Mouse (Mus musculus) intestine, embryonic 15.5 days (tissue): ENCODE measurements around the gene Matk. TPM values are rescaled to one million over a fixed set of nuclear protein-coding genes. Genes with fewer than 3 reads are reported as not detected.

Experiments
- ATAC-seq: fragments of 200-750 bp; cut with Nextera tagmentation; 2 replicates; pipeline ENCODE4 v1.8.0; 2017; ENCODE audit warnings: moderate TSS enrichment, moderate library complexity
- H3K27ac ChIP-seq: fragments of 300-500 bp; sonication (generic); 2 replicates; pipeline ENCODE4 v1.5.1; 2015; ENCODE audit warnings: mild to moderate bottlenecking, inconsistent platforms
- H3K27me3 ChIP-seq: fragments of 300-500 bp; sonication (generic); replicated peaks from 2 replicates; pipeline ENCODE4 v1.6.1; 2015; ENCODE audit warnings: inconsistent platforms
- H3K36me3 ChIP-seq: fragments of 300-500 bp; sonication (generic); 2 replicates; pipeline ENCODE4 v1.6.1; 2015; ENCODE audit warnings: inconsistent platforms
- H3K4me1 ChIP-seq: fragments of 300-500 bp; sonication (generic); replicated peaks from 2 replicates; pipeline ENCODE4 v1.6.1; 2015; ENCODE audit warnings: inconsistent platforms
- H3K4me2 ChIP-seq: fragments of 300-500 bp; sonication (generic); replicated peaks from 2 replicates; pipeline ENCODE4 v1.6.1; 2015; ENCODE audit warnings: mild to moderate bottlenecking, inconsistent platforms
- H3K4me3 ChIP-seq: fragments of 300-500 bp; sonication (generic); replicated peaks from 2 replicates; pipeline ENCODE4 v1.5.1; 2015; ENCODE audit warnings: inconsistent platforms
- H3K9ac ChIP-seq: fragments of 300-500 bp; sonication (generic); 2 replicates; pipeline ENCODE4 v1.6.1; 2015; ENCODE audit warnings: inconsistent platforms
- H3K9me3 ChIP-seq: fragments of 300-500 bp; sonication (generic); 2 replicates; pipeline ENCODE4 v1.6.1; 2016; ENCODE audit warnings: inconsistent platforms
- WGBS: fragments of 180-500 bp; shearing (Covaris S2); methylation state at CpG from one replicate; pipeline ENCODE4 v1.1.7; 2015; 5-methylcytosine and 5-hydroxymethylcytosine counted together
- polyA plus RNA-seq: library from polyadenylated mRNA; unstranded; fragments of >200 nt; fragmentation: Nextera tagmentation; extraction: Ambion mirVana; gene quantifications from 2 replicates; pipeline ENCODE4 v1.2.1, GENCODE M21; 2015

Gene Matk
- polyA plus RNA-seq, 1 experiment from 2014 or later, result 2.2 TPM

DNA sequence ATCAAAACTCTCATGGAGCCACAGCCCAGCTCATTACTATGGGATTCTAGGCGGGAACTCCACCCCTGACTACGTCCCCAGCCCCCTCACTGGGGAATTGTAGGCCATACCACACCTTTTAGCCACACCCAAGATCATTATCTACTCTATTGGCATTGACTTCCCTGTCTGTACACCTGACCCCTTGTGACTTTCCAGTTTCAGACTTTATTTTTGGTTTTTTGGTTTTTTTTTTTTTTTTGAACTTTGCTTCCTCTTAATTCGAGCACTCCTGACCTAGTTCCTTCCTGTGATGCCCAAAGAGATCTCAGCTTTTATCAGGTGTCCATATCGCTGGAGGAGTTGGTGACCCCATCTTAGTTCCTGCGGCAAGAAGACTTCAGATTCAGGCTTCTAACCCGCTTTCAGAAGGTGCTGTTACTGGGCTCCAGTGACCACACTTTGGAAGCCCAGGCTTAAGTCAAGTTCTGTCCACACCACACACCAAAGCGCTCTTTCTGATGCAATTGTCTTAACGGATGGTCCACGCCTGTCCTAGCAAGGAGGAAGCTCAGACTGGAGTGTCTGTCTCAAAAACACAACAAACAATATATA is 38.9 kb downstream of the Matk start, which contains the start of gene Tjp3:
Gene Tjp3 (minus strand): TSS at position 71 of the 594 bp plus-strand sequence.
- peaks cover 48% of the 10 kb centered on the region for H3K4me1 ChIP-seq
- no peaks in the 10 kb centered on the region for H3K9me3 ChIP-seq
- no peaks in the 10 kb centered on the region for H3K27me3 ChIP-seq
- H3K4me3 ChIP-seq, result peak within 1 kb of the TSS; percentile 37
- peak within 1 kb of the TSS; percentile 50 for H3K4me2 ChIP-seq
- peak within 1 kb of the TSS; percentile 76 for H3K27ac ChIP-seq
- peak within 1 kb of the TSS; percentile 39 for H3K9ac ChIP-seq
- ATAC-seq, result no peak
- WGBS, result 57% methylated on average over 9 of the region's 9 CpGs
- H3K36me3 ChIP-seq, result no peaks in the 10 kb centered on the region; the same call in 1 of the 2 replicates

DNA sequence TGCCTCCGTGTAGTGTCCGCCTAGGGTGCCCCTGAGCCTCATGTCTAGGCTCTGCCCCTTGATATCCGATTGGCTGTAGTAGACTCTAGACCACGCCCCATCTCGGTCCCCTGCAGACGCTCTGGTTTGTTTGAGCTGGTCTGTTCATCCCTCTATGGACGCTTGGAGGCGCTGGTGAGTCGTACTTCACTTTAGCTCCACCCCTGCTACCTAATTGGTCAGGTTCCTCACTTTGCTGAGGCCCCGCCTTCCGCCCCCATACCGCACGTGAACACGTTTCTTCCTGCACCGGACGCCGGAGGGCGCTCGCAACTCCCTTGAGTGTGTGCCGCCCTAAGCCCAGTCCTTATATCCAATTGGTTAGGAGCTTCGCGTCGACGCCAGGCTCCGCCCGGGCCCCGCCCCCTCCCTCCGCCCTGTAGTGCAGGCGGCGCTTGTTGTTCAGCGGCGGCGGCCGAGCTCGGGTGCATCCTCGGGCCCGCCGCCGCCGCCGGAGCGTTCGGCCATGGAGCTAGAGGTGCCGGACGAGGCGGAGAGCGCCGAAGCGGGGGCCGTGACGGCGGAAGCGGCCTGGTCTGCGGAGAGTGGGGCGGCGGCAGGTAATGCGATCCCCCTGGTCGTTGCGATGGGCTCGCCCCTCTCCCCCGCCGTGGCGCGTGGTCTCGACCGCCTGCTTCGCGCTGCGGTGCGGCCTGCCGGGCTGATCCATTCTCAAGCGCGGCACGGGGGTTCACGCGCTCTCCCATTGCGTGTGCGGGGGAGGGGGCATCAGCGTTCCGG is 40.0 kb downstream of the Matk start, which contains the start of gene Pip5k1c:
Gene Pip5k1c (plus strand): TSS at position 410 of the 780 bp plus-strand sequence.
- Histone ChIP-seq H3K4me1 (peaks cover 46% of the 10 kb centered on the region), H3K9ac (peak within 1 kb of the TSS; percentile 85), H3K4me2 (peak within 1 kb of the TSS; percentile 95), H3K36me3 (no peaks in the 10 kb centered on the region; the same call in 1 of the 2 replicates), H3K4me3 (peak within 1 kb of the TSS; percentile 72), H3K27me3 (no peaks in the 10 kb centered on the region), H3K9me3 (no peaks in the 10 kb centered on the region), H3K27ac (peak within 1 kb of the TSS; percentile 85)
- peak; percentile 93 for ATAC-seq
- WGBS, result under 1% methylated on average over 80 of the region's 80 CpGs

GRCm38 (mm10) chr10:81293334-81294030 is 40.7 kb downstream of the Matk start:
- ATAC-seq, result no peak
- Histone ChIP-seq H3K4me2 (peak overlapping the region; percentile 95), H3K27me3 (no peaks in the 10 kb centered on the region), H3K36me3 (no peaks in the 10 kb centered on the region; the same call in 1 of the 2 replicates), H3K4me3 (peak overlapping the region; percentile 72), H3K9me3 (no peaks in the 10 kb centered on the region), H3K9ac (peak overlapping the region; percentile 85), H3K27ac (peak overlapping the region; percentile 85), H3K4me1 (peaks cover 46% of the 10 kb centered on the region)
- 2% methylated on average over 25 of the region's 25 CpGs for WGBS

GRCm38 (mm10) chr10:81294442-81294841 is 41.7 kb downstream of the Matk start:
- Histone ChIP-seq H3K27me3 (no peaks in the 10 kb centered on the region), H3K36me3 (no peaks in the 10 kb centered on the region; the same call in 1 of the 2 replicates), H3K9me3 (no peaks in the 10 kb centered on the region), H3K4me3 (peak overlapping the region; percentile 72), H3K4me2 (peak overlapping the region; percentile 95), H3K4me1 (peaks cover 43% of the 10 kb centered on the region), H3K9ac (peak overlapping the region; percentile 85; the same call in 1 of the 2 replicates), H3K27ac (no peak overlapping the region)
- ATAC-seq, result no peak
- 31% methylated on average over 8 of the region's 8 CpGs for WGBS

- no peak for ATAC-seq
- no peak overlapping the region for H3K4me3 ChIP-seq
- no peaks in the 10 kb centered on the region for H3K9me3 ChIP-seq
- no peak overlapping the region for H3K27ac ChIP-seq
- peaks cover 50% of the 10 kb centered on the region for H3K4me1 ChIP-seq
- no peak overlapping the region for H3K4me2 ChIP-seq
- no peaks in the 10 kb centered on the region for H3K27me3 ChIP-seq
- WGBS, result 88% methylated on average over 6 of the region's 6 CpGs
- 0 out of 2 replicates have a peak overlapping the region, but pooled peaks have one; percentile 85 for H3K9ac ChIP-seq
- no peaks in the 10 kb centered on the region; the same call in 1 of the 2 replicates for H3K36me3 ChIP-seq
Measured at GRCm38 (mm10) chr10:81295185-81295584, 42.5 kb downstream of the Matk start.

DNA sequence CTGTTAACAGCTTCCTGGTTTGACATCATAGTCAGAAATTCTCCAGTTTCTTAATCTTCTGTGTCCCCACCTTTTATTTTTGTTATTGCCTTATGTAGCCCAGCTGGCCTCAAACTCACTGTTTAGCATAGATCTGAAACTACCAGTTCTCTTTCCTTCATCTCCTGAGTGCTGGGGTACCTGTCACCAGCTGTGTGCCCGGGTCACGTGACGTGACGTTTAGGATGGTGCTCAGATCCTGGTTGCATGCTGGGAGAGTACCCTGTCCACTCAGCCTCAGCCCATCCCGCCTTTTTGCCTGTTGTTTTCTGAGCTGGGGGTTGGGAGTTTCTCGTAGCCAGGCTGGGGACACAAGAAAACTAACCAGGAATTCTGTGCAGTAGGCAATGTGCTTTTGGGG is 44.5 kb downstream of the Matk start:
- 0 out of 2 replicates have a peak overlapping the region, but pooled peaks have one; percentile 11 for H3K4me2 ChIP-seq
- no peak overlapping the region for H3K9ac ChIP-seq
- H3K27me3 ChIP-seq, result no peaks in the 10 kb centered on the region
- H3K27ac ChIP-seq, result peak overlapping the region; percentile 10; the same call in 1 of the 2 replicates
- 78% methylated on average over 6 of the region's 6 CpGs for WGBS
- no peaks in the 10 kb centered on the region; the same call in 1 of the 2 replicates for H3K36me3 ChIP-seq
- H3K9me3 ChIP-seq, result no peaks in the 10 kb centered on the region
- ATAC-seq, result no peak
- H3K4me3 ChIP-seq, result no peak overlapping the region
- peaks cover 63% of the 10 kb centered on the region for H3K4me1 ChIP-seq

GRCm38 (mm10) chr10:81297845-81298244 is 45.1 kb downstream of the Matk start:
- H3K4me1 ChIP-seq, result peaks cover 67% of the 10 kb centered on the region

GRCm38 (mm10) chr10:81298369-81299100 is 45.8 kb downstream of the Matk start:
- Histone ChIP-seq H3K27me3 (no peaks in the 10 kb centered on the region), H3K4me2 (no peak overlapping the region), H3K36me3 (no peaks in the 10 kb centered on the region; the same call in 1 of the 2 replicates), H3K9ac (no peak overlapping the region), H3K9me3 (no peaks in the 10 kb centered on the region), H3K4me3 (no peak overlapping the region), H3K4me1 (peaks cover 74% of the 10 kb centered on the region), H3K27ac (peak overlapping the region; percentile 10; the same call in 1 of the 2 replicates)
- 89% methylated on average over 17 of the region's 17 CpGs for WGBS
- no peak for ATAC-seq

More at GRCm38 (mm10) chr10:81297845-81298244, 45.1 kb downstream of the Matk start:
- Histone ChIP-seq H3K27ac (peak overlapping the region; percentile 10), H3K4me2 (0 out of 2 replicates have a peak overlapping the region, but pooled peaks have one; percentile 11), H3K36me3 (no peaks in the 10 kb centered on the region; the same call in 1 of the 2 replicates), H3K9ac (peak overlapping the region; percentile 10; the same call in 1 of the 2 replicates), H3K4me3 (no peak overlapping the region), H3K9me3 (no peaks in the 10 kb centered on the region), H3K27me3 (no peaks in the 10 kb centered on the region)
- WGBS, result 43% methylated on average over 10 of the region's 10 CpGs
- no peak for ATAC-seq

DNA sequence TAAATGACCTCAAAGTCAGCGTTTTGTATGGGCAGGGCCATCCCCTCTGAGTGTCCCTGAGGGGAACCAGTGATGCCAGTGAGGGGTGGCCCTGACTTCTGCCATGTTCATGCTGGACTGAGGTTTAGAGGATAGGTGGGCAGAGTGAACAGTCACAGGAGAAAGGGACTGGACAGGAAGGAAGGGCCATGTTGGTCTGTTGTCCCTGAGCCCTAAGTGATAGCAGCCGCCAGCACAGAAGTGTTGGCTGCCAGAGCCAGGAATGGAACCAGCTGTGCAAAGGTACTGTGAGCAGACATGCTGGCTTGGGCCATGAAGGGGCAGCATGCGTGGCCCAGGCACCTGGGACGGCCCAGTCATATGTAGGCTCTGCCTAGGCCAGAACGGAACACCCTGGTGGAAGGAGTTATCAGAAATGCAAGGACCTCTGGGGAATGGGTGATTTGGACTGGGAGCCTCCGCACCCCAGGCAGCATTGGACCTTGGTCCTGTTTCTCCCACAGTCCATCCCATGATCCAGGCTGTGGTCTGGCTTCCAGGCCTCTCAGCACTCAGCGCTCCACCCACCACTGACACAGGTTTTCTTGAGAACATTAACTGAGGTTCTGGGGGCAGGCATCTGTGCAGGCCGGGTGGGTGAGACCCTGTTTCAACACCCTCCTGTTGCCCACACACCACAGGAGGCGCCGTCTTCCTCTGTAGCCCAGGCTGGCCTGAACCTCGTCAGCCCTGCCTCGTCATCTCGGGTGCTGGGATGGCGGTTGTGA is 47.0 kb downstream of the Matk start:
- Histone ChIP-seq H3K9ac (peak overlapping the region; percentile 18; the same call in 1 of the 2 replicates), H3K4me1 (peaks cover 70% of the 10 kb centered on the region), H3K27ac (0 out of 2 replicates have a peak overlapping the region, but pooled peaks have one; percentile 11), H3K27me3 (no peaks in the 10 kb centered on the region), H3K4me2 (no peak overlapping the region), H3K9me3 (no peaks in the 10 kb centered on the region), H3K4me3 (no peak overlapping the region), H3K36me3 (no peaks in the 10 kb centered on the region; the same call in 1 of the 2 replicates)
- WGBS, result 83% methylated on average over 14 of the region's 14 CpGs
- ATAC-seq, result no peak

GRCm38 (mm10) chr10:81300352-81300907 is 47.7 kb downstream of the Matk start:
- no peaks in the 10 kb centered on the region for H3K27me3 ChIP-seq
- no peak overlapping the region for H3K4me3 ChIP-seq
- 0 out of 2 replicates have a peak overlapping the region, but pooled peaks have one; percentile 8 for H3K9ac ChIP-seq
- 73% methylated on average over 9 of the region's 9 CpGs for WGBS
- no peaks in the 10 kb centered on the region; the same call in 1 of the 2 replicates for H3K36me3 ChIP-seq
- 0 out of 2 replicates have a peak overlapping the region, but pooled peaks have one; percentile 11 for H3K27ac ChIP-seq
- H3K4me2 ChIP-seq, result no peak overlapping the region
- ATAC-seq, result no peak
- peaks cover 65% of the 10 kb centered on the region for H3K4me1 ChIP-seq
- H3K9me3 ChIP-seq, result no peaks in the 10 kb centered on the region
